Mouse (Mus musculus): ENCODE results near the gene Ctla4. TPM values are rescaled to one million over a fixed set of nuclear protein-coding genes. Genes with fewer than 3 reads are reported as not detected.

Gene Ctla4
- polyA plus RNA-seq, 1 experiment from 2014 or later: not detected

DNA sequence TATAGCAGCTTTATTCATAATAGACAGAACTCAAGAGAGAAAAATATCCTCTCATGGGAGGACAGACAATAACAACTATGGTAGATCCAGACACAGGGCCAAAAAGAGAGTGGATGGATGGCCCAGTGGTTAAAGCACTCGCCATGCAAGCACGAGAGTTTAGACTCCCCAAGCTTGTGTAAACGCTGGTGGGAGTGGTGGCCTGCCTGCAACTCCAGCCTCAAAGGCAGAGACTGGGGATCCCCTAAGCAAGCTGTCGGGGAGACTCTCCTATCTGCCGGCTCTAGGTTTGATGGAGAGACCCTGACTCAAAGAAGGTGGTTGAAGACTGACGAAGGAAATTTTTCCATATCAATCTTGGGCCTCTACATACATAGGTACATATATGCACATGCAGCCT is 69.4 kb downstream of the Ctla4 start:
- Histone ChIP-seq H3K4me1 (no peaks in the 10 kb centered on the region), H3K36me3 (no peaks in the 10 kb centered on the region), H3K4me3 (no peak overlapping the region), H3K9me3 (replicated peaks) (no peaks in the 10 kb centered on the region), H3K4me2 (replicated peaks) (no peak overlapping the region), H3K27ac (no peak overlapping the region), H3K9ac (no peak overlapping the region), H3K27me3 (no peaks in the 10 kb centered on the region)
- no peak for ATAC-seq (ENCODE audit: low FRiP score)
- 88% methylated on average over 6 of the region's 6 CpGs for WGBS

DNA sequence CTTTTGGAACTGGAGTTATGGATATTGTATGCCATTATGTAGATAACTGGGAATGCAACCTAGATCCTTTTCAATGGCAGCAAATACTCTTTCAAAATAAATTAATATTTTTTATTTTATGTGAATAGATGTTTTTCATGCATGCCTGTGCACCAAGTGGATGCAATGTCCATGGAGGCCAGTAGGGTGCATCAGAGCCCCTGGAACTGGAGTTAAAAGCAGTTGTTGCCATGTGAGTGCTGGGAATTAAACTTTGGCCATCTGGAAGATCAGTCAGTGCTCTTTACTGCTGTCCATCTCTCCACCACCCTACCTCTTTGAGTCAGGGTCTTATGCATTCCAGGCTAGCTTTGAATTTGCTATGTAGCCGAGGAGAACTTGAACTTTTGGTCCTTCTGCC is 71.5 kb downstream of the Ctla4 start:
- H3K9me3 ChIP-seq (replicated peaks): no peaks in the 10 kb centered on the region
- H3K9ac ChIP-seq: no peak overlapping the region
- H3K4me3 ChIP-seq: no peak overlapping the region
- no peak overlapping the region for H3K4me2 ChIP-seq (replicated peaks)
- no peak for ATAC-seq (ENCODE audit: low FRiP score)
- WGBS: 88% methylated on average over 1 of the region's 1 CpGs
- H3K27me3 ChIP-seq: no peaks in the 10 kb centered on the region
- H3K27ac ChIP-seq: no peak overlapping the region
- no peaks in the 10 kb centered on the region for H3K36me3 ChIP-seq
- no peaks in the 10 kb centered on the region for H3K4me1 ChIP-seq

DNA sequence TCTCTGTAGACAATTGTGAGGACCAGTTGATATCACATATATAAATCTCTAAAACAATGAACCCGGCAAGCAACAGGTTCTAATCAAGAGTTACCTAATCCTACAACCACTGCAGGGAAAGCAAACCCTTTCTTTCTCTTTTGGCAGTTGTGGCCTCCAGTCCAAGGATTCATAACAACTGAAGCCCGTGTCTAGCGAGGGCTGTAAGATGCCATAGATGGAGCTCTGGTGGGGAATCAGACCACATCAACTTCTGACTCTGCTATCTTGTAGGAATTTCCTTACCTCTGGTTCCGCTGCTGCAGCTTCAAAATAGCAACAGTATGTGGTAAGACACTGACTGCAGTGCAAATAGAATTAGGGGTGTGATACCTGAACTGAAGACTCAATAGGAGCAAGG is 72.4 kb downstream of the Ctla4 start:
- no peak for ATAC-seq (ENCODE audit: low FRiP score)
- no peaks in the 10 kb centered on the region for H3K9me3 ChIP-seq (replicated peaks)
- WGBS: 88% methylated on average over 4 of the region's 4 CpGs
- H3K4me3 ChIP-seq: no peak overlapping the region
- no peaks in the 10 kb centered on the region for H3K4me1 ChIP-seq
- no peaks in the 10 kb centered on the region for H3K36me3 ChIP-seq
- no peak overlapping the region for H3K27ac ChIP-seq
- H3K4me2 ChIP-seq (replicated peaks): no peak overlapping the region
- H3K27me3 ChIP-seq: no peaks in the 10 kb centered on the region
- H3K9ac ChIP-seq: no peak overlapping the region

DNA sequence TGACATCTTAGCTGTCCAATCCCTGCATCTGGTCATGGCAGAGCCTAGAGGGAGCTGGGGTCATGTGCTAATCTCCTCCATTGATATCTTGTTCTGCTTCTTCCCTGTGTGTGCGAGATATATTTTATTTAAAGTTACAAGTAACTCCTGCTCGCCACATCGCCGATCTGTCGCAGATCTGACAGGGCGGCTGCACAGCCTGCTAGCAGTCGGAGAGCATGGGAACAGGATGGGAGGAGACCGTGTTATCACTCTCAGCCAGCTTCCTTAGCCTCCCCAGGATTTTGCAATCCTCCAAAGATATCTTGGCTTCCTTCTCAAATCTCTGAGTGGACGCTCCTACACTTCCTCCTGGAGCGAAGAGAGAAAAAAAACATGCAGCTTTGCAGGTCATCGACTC is 73.7 kb downstream of the Ctla4 start:
- no peak overlapping the region for H3K4me2 ChIP-seq (replicated peaks)
- H3K36me3 ChIP-seq: no peaks in the 10 kb centered on the region
- no peaks in the 10 kb centered on the region for H3K4me1 ChIP-seq
- ATAC-seq (ENCODE audit: low FRiP score): no peak
- no peak overlapping the region for H3K4me3 ChIP-seq
- H3K27me3 ChIP-seq: no peaks in the 10 kb centered on the region
- H3K9ac ChIP-seq: no peak overlapping the region
- 87% methylated on average over 11 of the region's 11 CpGs for WGBS
- no peaks in the 10 kb centered on the region for H3K9me3 ChIP-seq (replicated peaks)
- H3K27ac ChIP-seq: no peak overlapping the region

DNA sequence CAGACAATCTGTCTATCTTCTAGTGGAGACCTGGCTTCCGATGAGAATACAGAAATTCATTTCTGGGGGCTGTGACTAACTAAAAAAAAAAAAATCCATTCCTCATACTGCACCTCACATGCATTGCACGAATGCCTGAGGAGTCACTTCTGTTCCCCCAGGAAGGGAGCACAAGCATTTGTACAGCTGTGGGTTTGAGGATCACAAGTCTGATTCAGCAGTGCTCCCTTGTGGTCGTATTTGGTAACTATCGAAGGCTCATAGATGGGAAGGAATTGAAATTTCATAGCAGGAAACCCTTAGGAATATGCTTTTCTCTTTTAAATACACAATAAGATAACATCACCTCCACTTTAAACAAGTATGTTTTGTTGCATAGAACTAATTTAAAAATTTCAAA is 74.3 kb downstream of the Ctla4 start:
- WGBS: 39% methylated on average over 4 of the region's 4 CpGs
- Histone ChIP-seq H3K27me3 (no peaks in the 10 kb centered on the region), H3K4me3 (no peak overlapping the region), H3K9me3 (replicated peaks) (no peaks in the 10 kb centered on the region), H3K27ac (no peak overlapping the region), H3K4me1 (no peaks in the 10 kb centered on the region), H3K36me3 (no peaks in the 10 kb centered on the region), H3K4me2 (replicated peaks) (no peak overlapping the region), H3K9ac (no peak overlapping the region)
- no peak for ATAC-seq (ENCODE audit: low FRiP score)

DNA sequence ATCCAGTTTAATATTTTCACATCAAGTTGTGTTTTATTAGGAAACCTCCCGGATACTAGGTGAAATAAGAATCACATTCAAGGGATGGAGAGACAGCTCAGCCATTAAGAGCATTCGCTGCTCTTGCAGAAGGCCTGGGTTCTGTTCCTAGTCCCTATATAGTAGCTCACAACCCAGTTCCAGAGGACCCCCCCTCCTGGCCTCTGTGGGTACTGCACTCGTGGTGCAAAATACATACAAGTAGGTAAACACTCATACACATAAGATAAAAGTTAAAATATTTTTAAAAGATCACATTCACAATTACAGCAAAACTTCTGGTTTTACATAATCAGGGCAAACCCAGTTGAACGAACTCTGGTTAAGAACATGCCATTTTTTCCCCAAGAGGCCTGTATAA is 75.3 kb downstream of the Ctla4 start:
- no peak overlapping the region for H3K4me3 ChIP-seq
- no peaks in the 10 kb centered on the region for H3K9me3 ChIP-seq (replicated peaks)
- H3K4me2 ChIP-seq (replicated peaks): no peak overlapping the region
- ATAC-seq (ENCODE audit: low FRiP score): no peak
- 84% methylated on average over 4 of the region's 4 CpGs for WGBS
- no peaks in the 10 kb centered on the region for H3K27me3 ChIP-seq
- H3K9ac ChIP-seq: no peak overlapping the region
- H3K4me1 ChIP-seq: no peaks in the 10 kb centered on the region
- no peak overlapping the region for H3K27ac ChIP-seq
- H3K36me3 ChIP-seq: no peaks in the 10 kb centered on the region

Other genes starting within 250 kb of the Ctla4 start
- 0.06 and 0.14 TPM in 2 replicates for gene Cd28, start 170.2 kb upstream of the Ctla4 start, polyA plus RNA-seq (2016; fragmentation: Nextera tagmentation; extraction: Ambion mirVana)
- gene Icos, start 90.9 kb downstream of the Ctla4 start, polyA plus RNA-seq (2016; fragmentation: Nextera tagmentation; extraction: Ambion mirVana): 0.08 and 0.29 TPM in 2 replicates